Mouse (Mus musculus) forebrain, embryonic 12.5 days (tissue): ENCODE measurements around the gene Tspan32. TPM values are rescaled to one million over a fixed set of nuclear protein-coding genes. Genes with fewer than 3 reads are reported as not detected.
A peak's percentile ranks its signal among the peaks of the same experiment; 100 is the strongest.

Experiments used
- ATAC-seq: fragments of 200-750 bp; cut with Nextera tagmentation; 2 replicates; pipeline ENCODE4 v1.8.0; 2017; ENCODE audit warnings: moderate TSS enrichment; ENCODE audit not compliant: low FRiP score
- H3K27ac ChIP-seq: fragments of 300-500 bp; sonication (generic); 2 replicates; pipeline ENCODE4 v1.5.1; 2016; ENCODE audit warnings: mild to moderate bottlenecking
- H3K27me3 ChIP-seq: fragments of 300-500 bp; sonication (generic); 2 replicates; pipeline ENCODE4 v1.6.1; 2016; ENCODE audit warnings: mild to moderate bottlenecking
- H3K36me3 ChIP-seq: fragments of 300-500 bp; sonication (generic); replicated peaks from 2 replicates; pipeline ENCODE4 v1.6.1; 2016; ENCODE audit warnings: mild to moderate bottlenecking
- H3K4me1 ChIP-seq: fragments of 300-500 bp; sonication (generic); 2 replicates; pipeline ENCODE4 v1.6.1; 2016
- H3K4me2 ChIP-seq: fragments of 300-500 bp; sonication (generic); 2 replicates; pipeline ENCODE4 v1.6.1; 2016; ENCODE audit warnings: mild to moderate bottlenecking, moderate library complexity
- H3K4me3 ChIP-seq: fragments of 300-500 bp; sonication (generic); replicated peaks from 2 replicates; pipeline ENCODE4 v1.5.1; 2016; ENCODE audit warnings: mild to moderate bottlenecking
- H3K9ac ChIP-seq: fragments of 300-500 bp; sonication (generic); 2 replicates; pipeline ENCODE4 v1.6.1; 2016; ENCODE audit warnings: mild to moderate bottlenecking
- H3K9me3 ChIP-seq: fragments of 300-500 bp; sonication (generic); 2 replicates; pipeline ENCODE4 v1.6.1; 2016
- WGBS: fragments of 180-500 bp; shearing (Covaris S2); methylation state at CpG from one replicate; pipeline ENCODE4 v1.1.7; 2016; 5-methylcytosine and 5-hydroxymethylcytosine counted together
- polyA plus RNA-seq: library from polyadenylated mRNA; unstranded; fragments of >200 nt; fragmentation: Nextera tagmentation; extraction: Ambion mirVana; gene quantifications from 2 replicates; pipeline ENCODE4 v1.2.1, GENCODE M21; 2016

Gene Tspan32
- polyA plus RNA-seq, 1 experiment from 2014 or later = 1.3 TPM

GRCm38 (mm10) chr7:142995630-142996338, 9.1 kb upstream of the Tspan32 start:
- H3K27ac ChIP-seq = no peak overlapping the region
- ATAC-seq = no peak
- H3K36me3 ChIP-seq = no peaks in the 10 kb centered on the region
- 0 out of 2 replicates have a peak, but pooled peaks cover 3% of the 10 kb centered on the region for H3K27me3 ChIP-seq
- 78% methylated on average over 3 of the region's 3 CpGs for WGBS
- H3K4me2 ChIP-seq = no peak overlapping the region
- H3K9ac ChIP-seq = no peak overlapping the region
- no peaks in the 10 kb centered on the region for H3K9me3 ChIP-seq
- no peak overlapping the region for H3K4me3 ChIP-seq
- no peaks in the 10 kb centered on the region for H3K4me1 ChIP-seq

DNA sequence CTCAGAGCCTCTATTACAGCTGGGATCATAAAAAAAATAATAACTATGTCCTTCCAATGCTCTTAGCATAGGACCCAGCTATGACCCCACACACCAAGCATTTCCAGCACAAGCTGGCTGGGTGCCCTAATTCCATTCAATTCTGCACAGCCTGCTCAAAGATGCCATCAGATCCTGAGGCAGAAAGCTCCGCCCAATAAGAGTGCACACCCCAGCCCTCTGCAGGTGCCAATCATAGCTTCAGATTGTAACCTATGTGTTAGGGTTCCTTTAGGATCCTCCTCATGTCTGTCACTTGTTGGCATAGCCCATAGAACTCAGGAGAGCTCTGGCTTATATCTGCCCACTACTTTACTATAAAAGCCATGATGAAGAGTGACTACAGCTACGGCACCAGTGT, 7.8 kb upstream of the Tspan32 start:
- Histone ChIP-seq H3K36me3 (no peaks in the 10 kb centered on the region), H3K4me1 (no peaks in the 10 kb centered on the region), H3K27ac (no peak overlapping the region), H3K27me3 (0 out of 2 replicates have a peak, but pooled peaks cover 3% of the 10 kb centered on the region), H3K4me3 (no peak overlapping the region), H3K4me2 (no peak overlapping the region), H3K9ac (no peak overlapping the region), H3K9me3 (no peaks in the 10 kb centered on the region)
- WGBS = 93% methylated on average over 2 of the region's 2 CpGs
- no peak for ATAC-seq

- Histone ChIP-seq H3K4me3 (no peak overlapping the region), H3K4me1 (no peaks in the 10 kb centered on the region), H3K27ac (no peak overlapping the region), H3K27me3 (0 out of 2 replicates have a peak, but pooled peaks cover 3% of the 10 kb centered on the region), H3K4me2 (no peak overlapping the region), H3K9ac (no peak overlapping the region), H3K9me3 (no peaks in the 10 kb centered on the region), H3K36me3 (no peaks in the 10 kb centered on the region)
- no peak for ATAC-seq
- WGBS = 82% methylated on average over 3 of the region's 3 CpGs
Observed at GRCm38 (mm10) chr7:142997403-142998150, 7.3 kb upstream of the Tspan32 start.

GRCm38 (mm10) chr7:143002679-143003078, 2.2 kb upstream of the Tspan32 start:
- no peak overlapping the region for H3K4me3 ChIP-seq
- H3K27ac ChIP-seq = no peak overlapping the region
- no peaks in the 10 kb centered on the region for H3K36me3 ChIP-seq
- H3K4me2 ChIP-seq = no peak overlapping the region
- no peak for ATAC-seq
- H3K9me3 ChIP-seq = no peaks in the 10 kb centered on the region
- 42% methylated on average over 3 of the region's 3 CpGs for WGBS
- no peak overlapping the region for H3K9ac ChIP-seq
- H3K4me1 ChIP-seq = no peaks in the 10 kb centered on the region
- no peaks in the 10 kb centered on the region for H3K27me3 ChIP-seq

- H3K27ac ChIP-seq = no peak overlapping the region
- no peaks in the 10 kb centered on the region for H3K9me3 ChIP-seq
- H3K4me3 ChIP-seq = no peak overlapping the region
- H3K9ac ChIP-seq = no peak overlapping the region
- no peak for ATAC-seq
- H3K4me2 ChIP-seq = no peak overlapping the region
- 0 out of 2 replicates have a peak, but pooled peaks cover 3% of the 10 kb centered on the region for H3K4me1 ChIP-seq
- 88% methylated on average over 6 of the region's 6 CpGs for WGBS
- H3K27me3 ChIP-seq = no peaks in the 10 kb centered on the region
- no peaks in the 10 kb centered on the region for H3K36me3 ChIP-seq
Observed at GRCm38 (mm10) chr7:143005344-143006096, 674 bp downstream of the Tspan32 start.

DNA sequence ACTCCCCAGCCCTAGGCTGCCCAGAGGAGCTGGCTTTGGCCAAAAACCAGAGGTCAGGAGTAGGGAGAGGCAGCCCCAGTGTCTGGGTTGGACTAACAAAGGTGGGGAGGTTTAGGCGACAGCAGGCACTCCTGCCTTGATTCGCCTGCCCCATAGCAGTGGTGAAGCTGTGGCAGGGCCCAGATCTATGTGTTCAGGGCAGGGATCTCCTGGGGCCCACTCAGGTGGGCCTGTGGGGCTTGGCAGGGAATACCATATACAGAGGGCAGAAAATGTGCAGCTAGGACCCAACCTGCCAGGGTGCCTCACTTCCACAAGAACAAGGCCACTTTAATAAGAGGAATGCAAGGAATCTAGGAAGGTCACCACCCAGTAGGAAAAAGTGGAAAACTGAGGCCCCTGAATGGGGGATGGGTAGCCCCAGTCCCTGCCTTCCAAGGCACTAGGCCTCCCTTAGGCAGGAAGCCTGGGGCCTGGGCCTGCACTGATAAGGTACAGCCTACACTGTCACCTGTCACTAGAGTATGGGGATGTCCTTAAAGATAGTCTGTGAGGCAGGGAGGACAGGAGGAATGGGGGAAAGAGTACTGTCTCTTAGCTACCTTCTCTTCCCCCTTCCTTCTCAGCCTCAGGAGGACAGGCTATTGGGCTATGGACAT, 1.4 kb downstream of the Tspan32 start:
- H3K36me3 ChIP-seq = no peaks in the 10 kb centered on the region
- no peak overlapping the region for H3K9ac ChIP-seq
- 0 out of 2 replicates have a peak, but pooled peaks cover 3% of the 10 kb centered on the region for H3K4me1 ChIP-seq
- H3K27me3 ChIP-seq = no peaks in the 10 kb centered on the region
- no peak overlapping the region for H3K4me3 ChIP-seq
- no peak overlapping the region for H3K27ac ChIP-seq
- no peaks in the 10 kb centered on the region for H3K9me3 ChIP-seq
- no peak overlapping the region for H3K4me2 ChIP-seq
- WGBS = 76% methylated on average over 2 of the region's 2 CpGs
- ATAC-seq = no peak

GRCm38 (mm10) chr7:143006756-143007598, 2.1 kb downstream of the Tspan32 start:
- ATAC-seq = no peak
- no peaks in the 10 kb centered on the region for H3K27me3 ChIP-seq
- H3K4me3 ChIP-seq = no peak overlapping the region
- H3K9ac ChIP-seq = no peak overlapping the region
- 0 out of 2 replicates have a peak, but pooled peaks cover 3% of the 10 kb centered on the region for H3K4me1 ChIP-seq
- 91% methylated on average over 8 of the region's 8 CpGs for WGBS
- H3K4me2 ChIP-seq = no peak overlapping the region
- H3K9me3 ChIP-seq = no peaks in the 10 kb centered on the region
- no peak overlapping the region for H3K27ac ChIP-seq
- no peaks in the 10 kb centered on the region for H3K36me3 ChIP-seq

- Histone ChIP-seq H3K4me2 (no peak overlapping the region), H3K9me3 (no peaks in the 10 kb centered on the region), H3K36me3 (no peaks in the 10 kb centered on the region), H3K27ac (peak overlapping the region; percentile 67), H3K4me1 (peaks cover 9% of the 10 kb centered on the region; the same call in 1 of the 2 replicates), H3K4me3 (no peak overlapping the region), H3K27me3 (no peaks in the 10 kb centered on the region), H3K9ac (no peak overlapping the region)
- peak; percentile 88 for ATAC-seq
- 43% methylated on average over 17 of the region's 17 CpGs for WGBS
Observed at GRCm38 (mm10) chr7:143007599-143008369, 2.9 kb downstream of the Tspan32 start.

DNA sequence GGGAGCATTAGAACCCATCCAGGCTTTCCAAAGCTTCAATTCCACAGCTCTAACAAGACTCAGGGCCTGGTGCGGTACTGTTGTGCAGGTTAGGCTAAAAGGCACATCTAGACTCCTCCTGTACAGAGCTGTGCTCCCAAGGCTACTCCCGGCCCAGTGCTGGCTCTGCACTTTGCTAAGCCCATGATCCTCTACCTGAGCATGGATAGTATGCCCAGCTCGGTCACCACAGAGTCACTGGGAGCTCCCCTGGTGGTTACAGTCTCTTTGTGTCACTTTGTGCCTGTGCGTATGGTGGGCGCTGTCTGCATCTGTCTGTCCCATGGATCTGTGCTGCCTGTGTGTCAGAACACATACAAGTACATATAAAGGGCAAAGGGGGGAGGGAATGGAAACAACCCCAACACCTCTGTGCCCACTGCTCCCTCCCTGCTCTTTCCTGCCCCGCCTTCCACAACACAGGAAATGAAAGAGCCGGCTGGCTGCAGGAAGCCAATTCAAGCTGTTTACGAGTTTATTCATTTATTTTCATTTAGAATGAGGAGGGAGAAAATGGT, 3.6 kb downstream of the Tspan32 start:
- no peak overlapping the region for H3K4me2 ChIP-seq
- H3K36me3 ChIP-seq = no peaks in the 10 kb centered on the region
- H3K4me1 ChIP-seq = peaks cover 9% of the 10 kb centered on the region; the same call in 1 of the 2 replicates
- H3K9me3 ChIP-seq = no peaks in the 10 kb centered on the region
- H3K9ac ChIP-seq = no peak overlapping the region
- no peaks in the 10 kb centered on the region for H3K27me3 ChIP-seq
- WGBS = 71% methylated on average over 8 of the region's 8 CpGs
- peak overlapping the region; percentile 67 for H3K27ac ChIP-seq
- peak; percentile 22; the same call in 1 of the 2 replicates for ATAC-seq
- no peak overlapping the region for H3K4me3 ChIP-seq

- H3K36me3 ChIP-seq = no peaks in the 10 kb centered on the region
- no peak overlapping the region for H3K4me2 ChIP-seq
- H3K4me3 ChIP-seq = no peak overlapping the region
- H3K27ac ChIP-seq = peak overlapping the region; percentile 50; the same call in 1 of the 2 replicates
- no peak for ATAC-seq
- no peaks in the 10 kb centered on the region for H3K27me3 ChIP-seq
- 67% methylated on average over 3 of the region's 4 CpGs for WGBS
- no peaks in the 10 kb centered on the region for H3K9me3 ChIP-seq
- H3K4me1 ChIP-seq = peaks cover 9% of the 10 kb centered on the region; the same call in 1 of the 2 replicates
- H3K9ac ChIP-seq = no peak overlapping the region
Observed at GRCm38 (mm10) chr7:143008996-143009665, 4.3 kb downstream of the Tspan32 start.
